Mouse (Mus musculus) layer of hippocampus, adult 9-11 months (tissue): ENCODE results near the gene Igfbp1.
"Not testable (repeated sequence)": the region's sequence is repeated elsewhere in the genome, so short reads cannot be mapped to it uniquely, and the experiment has no call there.

Source experiments
- DNase-seq: peaks from one replicate; pipeline ENCODE4 v3.0.0; 2022

The Igfbp1 gene

DNA sequence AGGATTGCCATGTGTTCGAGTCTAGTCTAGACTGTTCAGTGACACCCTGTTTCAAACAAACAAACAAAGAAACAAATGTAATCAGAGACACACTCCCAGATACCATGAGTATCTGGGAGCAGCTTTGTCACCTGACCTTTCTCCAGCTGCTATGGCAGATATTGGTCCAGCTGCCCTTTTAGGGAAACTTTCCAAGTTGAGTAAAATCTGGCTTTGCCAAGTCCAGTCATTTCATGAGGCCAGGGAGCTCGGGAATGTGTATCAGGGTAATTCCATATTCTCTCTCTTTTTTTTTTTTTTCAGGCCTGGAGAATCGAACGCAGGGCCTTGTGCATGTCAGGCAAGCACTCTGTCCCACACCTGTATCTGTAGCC is 2.3 kb upstream of the Igfbp1 start:
- DNase-seq = no peak

DNA sequence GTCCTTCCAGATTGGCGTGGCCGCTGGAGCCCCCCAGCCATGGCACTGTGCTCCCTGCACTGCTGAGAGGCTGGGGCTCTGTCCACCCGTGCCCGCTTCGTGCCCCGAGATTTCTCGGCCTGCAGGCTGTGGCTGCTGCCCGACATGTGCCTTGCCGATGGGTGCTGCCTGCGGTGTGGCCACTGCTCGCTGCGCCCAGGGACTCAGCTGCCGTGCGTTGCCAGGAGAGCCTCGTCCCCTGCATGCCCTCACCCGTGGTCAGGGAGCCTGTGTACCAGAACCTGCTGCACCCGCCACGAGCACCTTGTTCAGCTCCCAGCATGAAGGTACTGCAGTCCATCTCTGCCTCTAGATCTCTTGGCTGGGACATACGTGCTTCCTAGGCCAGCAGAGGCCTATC is 424 bp downstream of the Igfbp1 start:
- no peak for DNase-seq

DNA sequence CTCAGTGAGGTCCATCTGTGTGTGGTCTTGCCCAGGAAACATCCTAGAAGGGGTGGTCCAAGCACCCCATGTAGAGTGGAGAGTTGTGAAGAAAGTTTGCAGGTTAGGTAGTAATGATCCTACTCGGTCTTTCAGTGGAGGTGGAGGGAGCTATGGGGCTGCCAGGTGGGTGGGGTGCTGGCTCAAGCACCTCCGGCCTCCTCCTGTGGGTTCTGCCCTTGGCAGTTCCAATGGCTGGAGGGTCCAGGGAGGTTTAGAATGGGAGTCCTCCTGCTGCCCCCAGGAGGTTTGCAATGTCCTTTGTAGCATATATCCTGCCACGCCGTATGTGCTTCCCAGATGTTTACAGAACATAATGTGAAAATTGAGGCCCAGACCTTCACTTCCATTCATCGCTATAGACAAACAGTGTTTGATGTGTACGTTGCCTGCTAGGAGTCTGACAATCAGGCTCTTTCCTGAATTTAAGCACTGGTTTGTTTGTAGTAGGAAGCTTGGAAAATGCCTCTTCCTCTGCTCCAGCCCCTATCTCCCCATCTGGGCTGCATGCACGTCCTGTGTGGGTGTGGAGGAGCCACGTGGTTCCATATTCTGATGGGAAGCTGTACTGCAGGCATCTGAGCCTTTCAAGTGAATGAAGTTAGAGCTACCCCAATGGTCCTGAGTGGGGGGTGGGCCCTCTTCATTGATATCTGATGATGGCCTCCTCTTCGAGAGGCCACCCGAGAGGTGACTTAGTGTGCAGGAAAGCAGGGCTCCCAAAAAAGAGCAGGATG is 1.1 kb downstream of the Igfbp1 start:
- DNase-seq = no peak

DNA sequence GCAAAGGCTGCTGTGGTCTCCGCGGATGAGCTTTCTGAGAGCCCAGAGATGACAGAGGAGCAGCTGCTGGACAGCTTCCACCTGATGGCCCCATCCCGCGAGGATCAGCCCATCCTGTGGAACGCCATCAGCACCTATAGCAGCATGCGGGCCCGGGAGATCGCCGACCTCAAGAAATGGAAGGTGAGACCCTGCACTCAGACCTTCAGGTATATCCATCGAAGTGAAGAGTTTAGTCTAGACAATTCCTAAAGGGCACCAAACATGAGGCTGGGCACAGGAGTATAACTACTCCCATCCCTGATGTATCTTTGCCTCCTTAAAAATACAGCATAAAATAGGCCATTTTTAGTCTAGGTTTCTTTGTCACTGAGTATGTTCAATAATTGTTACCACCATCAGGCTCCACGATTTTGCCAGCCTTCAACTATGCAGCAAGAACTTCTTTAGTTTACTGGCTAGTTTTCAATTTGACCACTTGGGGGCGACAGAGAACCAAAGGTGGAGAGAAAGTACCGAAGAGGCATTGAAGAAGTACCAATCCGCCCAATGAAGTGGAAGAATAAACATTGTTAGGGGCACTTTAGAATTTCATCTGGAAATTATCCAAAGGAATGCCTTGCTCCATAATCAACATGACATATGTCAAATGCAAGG is 2.3 kb downstream of the Igfbp1 start:
- DNase-seq = no peak

DNA sequence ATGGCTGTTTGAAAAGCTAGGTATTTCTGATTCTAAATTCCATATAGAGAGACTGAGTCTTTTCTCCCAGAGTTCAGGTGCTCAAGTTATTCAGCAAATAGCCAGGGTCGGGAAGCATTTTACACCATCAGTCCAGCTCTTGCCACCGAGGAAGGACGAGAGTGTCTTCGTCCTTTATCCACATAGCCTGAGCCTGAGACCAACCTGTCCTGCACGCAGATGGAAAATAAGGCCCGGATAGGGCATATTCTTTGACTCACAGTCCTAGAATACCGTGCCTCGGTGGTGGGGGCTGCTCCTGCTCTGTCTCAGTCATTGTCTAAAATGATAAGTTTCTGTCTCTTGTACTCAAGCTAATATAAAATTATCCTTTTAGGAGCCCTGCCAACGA is 2.8 kb downstream of the Igfbp1 start:
- no peak for DNase-seq

DNA sequence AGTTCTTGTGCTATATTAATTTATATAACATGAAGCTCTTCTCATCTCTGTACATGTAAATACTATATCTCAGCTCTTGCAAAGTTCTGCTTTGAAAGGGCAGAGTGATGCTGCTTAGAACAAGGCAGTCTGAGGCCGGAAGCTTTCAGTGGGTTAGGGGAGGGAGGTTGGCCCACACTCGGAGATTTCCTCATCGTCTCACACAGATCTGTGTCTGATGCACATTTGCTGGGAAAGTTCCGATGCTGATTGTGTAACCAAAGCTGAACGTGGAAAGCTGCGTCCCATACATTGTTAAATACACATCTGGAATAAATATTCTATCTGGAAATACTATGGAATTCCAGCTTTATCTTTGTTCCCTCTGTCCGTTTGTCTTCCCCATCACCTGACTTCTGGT is 4.6 kb downstream of the Igfbp1 start:
- DNase-seq = no peak

DNA sequence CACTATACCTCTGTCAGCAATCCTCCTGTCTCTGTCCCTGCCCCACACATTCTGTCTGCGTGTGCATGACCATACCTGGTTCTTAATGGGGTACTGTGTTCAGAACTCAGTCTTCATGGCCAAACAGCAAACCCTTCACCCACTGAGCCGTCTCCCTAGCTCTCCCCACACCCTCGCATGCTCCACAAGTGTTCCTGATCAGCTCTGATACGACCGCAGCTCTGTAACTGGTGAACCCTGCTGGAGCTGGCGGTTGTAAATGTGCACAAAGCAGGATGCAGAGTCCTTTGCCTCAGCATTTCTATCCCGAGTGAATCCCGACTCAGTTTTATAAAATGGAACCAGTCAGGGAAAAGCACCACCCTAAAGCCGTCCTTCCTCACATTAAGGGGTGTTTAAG is 6.3 kb downstream of the Igfbp1 start:
- no peak for DNase-seq

DNA sequence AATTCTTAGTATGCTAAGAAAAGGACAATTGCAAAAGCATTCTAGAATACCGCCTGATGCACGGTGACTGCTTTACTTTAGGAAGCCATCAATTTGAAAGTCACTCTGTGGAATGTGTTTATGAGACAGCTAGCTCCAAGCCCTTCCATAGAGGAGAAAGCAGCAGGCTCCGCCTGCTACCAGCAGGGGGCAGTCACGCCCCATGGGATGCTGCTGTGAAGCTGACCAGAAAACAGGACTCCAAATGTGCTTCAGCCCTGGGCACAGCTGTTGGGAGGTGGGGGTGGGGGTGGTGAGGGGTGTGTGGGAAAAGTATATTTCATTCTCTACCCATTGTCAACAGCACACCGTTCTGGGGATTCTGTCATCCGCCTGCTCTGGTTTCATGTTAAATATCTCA is 12.8 kb downstream of the Igfbp1 start:
- peak; percentile 56 for DNase-seq

DNA sequence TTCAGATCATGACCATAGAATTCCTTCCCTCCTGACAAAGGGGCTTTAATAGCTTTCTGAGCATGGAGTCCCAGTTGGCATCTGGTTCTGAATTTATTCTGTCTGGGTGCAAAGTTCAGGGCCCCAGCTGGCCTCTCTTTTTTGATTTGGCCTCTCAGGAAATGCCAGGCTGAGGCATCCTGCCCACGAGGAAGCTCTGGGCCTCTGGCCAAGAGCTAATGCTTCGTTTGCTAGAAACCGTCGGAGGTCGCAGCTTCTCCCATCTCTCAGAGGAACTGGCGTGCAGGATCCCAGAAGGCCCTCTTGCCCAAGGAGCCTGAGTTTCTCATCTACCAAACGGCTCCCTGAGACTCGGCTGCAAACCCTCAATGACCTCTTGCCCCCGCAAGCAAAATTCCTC is 13.6 kb downstream of the Igfbp1 start:
- no peak for DNase-seq

DNA sequence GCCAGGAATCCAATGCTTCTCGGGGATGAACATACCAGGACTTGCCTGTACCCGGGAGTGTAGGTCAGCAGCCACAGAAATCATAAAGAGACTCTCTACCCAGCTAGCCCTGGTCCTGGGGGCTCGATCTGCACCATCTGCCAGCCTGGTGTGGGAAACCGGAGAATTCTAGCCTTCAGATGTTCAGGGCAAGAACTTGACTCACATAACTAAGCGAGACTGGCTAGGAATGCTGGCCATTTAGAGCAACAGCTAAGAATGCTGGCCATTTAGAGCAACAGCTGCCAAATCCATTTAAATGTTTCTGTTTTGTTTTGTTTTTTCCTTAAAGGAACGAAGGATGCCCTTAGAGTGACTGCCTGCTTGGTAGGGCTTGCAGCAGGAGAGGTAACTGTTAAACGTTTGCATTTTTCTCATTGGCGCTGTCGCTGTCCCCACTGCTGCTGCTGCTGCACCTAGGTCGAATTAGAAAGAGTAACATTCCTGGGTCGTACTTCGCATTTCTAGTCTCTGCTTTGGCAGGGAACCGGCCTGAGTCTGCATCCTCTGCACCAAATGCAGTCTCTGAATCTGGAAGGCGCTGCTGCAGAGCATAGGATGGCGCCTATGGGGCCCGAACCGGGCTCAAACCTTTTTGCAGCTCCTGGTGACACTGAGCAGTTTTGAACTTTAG is 14.7 kb downstream of the Igfbp1 start:
- DNase-seq = no peak

DNA sequence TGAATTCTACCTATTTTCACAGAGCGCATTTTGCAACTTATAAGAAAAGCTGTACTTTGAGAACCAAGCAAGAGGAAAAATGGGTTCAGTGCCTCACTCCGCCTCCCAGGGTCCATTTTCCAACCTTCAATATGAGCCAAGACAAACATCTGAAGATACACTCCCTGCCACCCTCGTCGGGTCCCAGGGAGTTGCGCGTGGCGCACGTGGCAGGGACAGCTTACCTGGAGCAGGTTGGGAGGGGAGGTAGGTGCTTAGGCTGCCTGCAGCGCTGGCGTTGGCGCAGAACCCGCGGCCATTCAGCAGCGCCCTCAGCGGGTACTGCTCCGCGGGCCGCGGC is 15.5 kb downstream of the Igfbp1 start:
- no peak for DNase-seq

DNA sequence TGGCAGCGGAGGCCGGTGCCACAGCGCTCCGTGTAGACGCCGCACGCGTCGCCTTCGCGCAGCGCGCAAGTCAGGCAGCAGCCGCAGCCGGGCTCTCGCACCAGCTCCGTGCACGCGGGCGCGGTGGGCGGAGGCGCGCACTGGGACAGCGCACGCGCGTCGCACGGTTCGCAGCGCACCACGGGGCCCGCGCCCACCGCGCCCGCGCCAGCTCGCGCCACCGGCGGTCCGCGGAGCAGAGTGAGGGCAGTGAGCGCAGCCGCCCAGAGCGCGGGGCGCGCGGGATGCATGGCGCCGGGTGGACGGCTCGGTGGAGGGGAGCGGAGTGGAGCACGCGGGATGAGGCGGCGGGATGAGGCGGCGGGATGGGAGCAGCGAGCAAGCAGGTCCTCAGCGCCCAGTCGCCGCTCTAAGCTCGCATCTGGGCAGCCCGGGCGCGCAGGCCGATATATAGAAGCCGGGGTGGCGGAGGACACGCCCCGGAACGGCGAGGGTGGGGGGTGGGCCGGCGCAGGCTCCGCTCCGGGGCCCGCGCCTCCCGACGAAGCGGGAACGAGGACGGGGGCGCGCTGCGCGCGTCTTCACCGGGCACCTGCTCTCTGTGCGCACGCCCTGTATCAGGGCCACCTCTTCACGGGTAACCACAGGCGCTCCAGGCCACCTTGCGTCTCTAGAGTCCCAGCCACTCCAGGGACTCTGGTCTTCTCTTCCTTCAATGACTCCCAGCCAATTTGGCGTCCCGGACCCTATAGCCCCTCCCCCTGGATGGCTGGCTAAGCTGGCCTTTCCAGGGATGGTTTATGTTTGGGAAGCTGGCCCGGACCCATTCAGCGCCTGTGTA is 16.1 kb downstream of the Igfbp1 start, which contains the start of gene Igfbp3:
Gene Igfbp3, minus strand, starts transcription at position 423 of the 841 bp plus-strand sequence.
- peak; percentile 82 for DNase-seq

DNA sequence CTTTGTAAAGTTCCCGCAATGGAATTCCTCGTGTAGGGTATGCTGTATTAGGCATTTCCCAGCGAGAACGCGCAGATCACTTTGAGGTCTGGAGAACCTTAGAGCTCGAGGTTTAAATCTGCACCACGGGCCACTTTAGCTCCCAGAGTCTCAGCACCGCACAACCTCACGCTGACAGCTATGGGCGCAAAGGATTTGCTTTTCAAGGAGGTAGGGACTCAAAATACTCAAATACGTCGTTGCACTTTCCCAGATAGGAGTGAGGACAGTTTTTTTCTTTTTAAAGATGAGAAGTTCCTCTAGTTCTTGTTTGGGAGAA is 16.7 kb downstream of the Igfbp1 start:
- DNase-seq = no peak

DNA sequence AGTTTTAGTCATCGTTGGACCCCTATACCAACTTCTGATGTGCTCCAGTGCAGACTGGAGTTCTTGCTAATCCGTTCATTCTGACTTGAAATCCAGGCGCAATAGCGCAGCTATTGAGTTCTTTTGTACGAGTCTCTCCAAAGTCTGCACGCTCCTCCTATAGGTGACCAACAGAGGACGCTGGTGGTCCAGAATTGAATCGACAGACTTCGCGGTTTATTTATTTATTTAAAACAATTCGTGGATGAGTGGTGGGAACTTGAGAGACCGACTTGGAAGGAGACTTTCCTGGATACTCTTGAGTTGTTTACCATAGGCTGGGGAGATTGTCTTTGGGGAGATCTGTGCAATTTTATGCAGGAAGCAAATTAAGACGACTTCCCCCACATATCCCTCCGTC is 17.2 kb downstream of the Igfbp1 start:
- DNase-seq = peak; percentile 55

DNA sequence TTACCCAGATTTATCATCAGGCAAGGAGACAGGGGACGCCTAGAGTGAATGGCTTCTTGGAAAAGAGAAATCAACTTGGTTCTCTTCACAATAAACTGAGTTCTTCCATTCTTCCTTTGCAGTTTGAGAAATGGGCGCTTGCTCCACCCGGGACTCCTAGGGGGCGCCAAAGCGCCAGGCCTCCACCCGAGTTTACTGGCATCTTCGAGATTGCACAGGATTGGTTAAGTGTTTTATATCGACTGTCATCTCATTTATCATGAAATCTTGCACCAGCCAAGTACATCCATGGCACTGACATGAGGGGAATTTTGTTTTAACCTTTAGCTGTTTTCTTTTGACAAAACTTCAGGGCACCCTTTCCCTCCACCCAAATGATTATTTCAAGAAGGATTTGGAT is 18.1 kb downstream of the Igfbp1 start:
- peak; percentile 42 for DNase-seq

DNA sequence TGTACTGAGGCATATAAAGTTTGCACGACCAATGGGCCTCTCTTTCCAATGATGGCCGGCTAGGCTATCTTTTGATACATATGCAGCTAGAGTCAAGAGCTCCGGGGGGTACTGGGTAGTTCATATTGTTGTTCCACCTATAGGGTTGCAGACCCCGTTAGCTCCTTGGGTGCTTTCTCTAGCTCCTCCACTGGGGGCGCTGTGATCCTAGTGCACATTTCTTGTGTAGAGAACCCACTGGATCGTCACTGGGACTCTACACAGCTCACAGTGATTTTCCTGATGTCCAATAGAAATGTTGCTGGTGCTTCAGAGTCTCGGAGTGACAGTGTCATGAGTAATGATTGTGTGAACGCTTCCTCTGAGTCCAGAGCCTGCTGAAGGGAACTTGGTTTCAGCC is 24.2 kb downstream of the Igfbp1 start:
- DNase-seq = not testable (repeated sequence)

DNA sequence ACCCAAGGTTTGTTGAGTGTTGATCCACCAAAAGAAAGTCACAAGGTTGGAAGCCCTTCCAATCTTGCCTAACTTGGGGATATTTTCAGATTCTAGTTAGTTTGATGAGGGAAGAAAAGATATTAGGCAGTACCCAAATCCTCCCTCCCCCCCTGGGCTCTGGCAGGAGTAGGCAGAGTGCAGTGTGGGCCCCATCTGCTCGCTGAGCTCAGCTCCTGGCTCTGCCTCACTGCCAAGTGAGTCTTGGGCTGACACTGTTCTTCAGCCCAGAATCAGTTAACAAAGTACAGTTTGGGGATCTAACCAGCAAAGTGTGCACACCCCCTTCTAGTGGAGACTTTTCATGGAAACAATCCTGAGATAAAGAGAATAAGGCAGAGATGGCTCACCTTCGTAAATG is 28.6 kb downstream of the Igfbp1 start:
- peak; percentile 83 for DNase-seq

DNA sequence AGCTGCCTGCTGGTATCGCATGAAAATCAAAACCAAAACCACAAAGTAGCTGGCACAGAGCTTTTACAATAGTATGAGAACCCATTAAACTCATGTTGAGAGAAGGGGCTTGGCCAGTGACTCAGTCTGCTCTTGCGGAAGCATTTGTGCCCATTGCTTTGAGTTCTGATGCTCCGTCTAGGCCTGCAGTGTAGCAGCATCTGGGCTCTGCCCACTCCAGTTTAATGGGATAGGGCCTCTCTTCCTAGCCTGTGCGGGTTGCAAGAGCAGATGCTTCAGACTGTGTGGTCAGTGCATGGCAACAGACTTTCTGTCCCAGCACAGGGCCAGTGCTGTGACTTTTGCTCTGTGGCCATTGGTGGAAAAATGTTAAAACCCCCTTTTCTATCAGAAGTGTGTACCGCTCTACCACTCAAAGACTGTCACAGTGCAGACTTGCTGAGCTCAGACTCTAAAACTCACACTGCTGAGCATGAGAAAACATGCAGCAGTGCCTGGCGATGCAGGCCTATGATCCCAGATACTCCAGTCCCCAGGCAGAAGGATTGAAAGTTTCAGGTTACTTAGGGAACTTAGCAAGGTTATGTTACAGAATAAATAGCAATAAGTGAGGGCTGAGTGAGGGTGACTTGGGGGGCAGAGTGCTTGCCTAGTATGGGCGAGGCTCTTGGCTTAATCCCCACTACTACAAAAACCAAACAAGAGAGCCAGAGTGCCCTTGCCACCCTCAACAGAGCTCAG is 29.4 kb downstream of the Igfbp1 start:
- no peak for DNase-seq

DNA sequence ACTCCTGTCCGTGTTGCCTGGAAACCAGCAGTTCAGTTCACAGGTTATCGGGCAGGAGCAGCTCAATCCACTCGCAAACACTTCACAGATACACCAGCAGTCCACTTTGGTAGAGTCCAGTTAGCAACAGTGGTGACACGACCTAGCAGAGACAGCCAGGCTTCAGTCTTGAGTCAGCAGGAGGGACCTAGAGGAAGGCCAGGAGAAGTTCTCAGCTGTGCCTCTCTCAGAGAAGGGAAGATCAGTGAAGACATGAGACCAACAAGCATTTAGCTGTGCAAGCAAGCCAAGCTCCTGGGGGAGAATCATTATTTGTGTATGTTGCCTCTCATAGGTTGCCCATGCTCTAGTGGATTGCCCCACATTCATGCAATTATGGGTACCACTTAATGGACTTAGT is 30.5 kb downstream of the Igfbp1 start:
- no peak for DNase-seq

DNA sequence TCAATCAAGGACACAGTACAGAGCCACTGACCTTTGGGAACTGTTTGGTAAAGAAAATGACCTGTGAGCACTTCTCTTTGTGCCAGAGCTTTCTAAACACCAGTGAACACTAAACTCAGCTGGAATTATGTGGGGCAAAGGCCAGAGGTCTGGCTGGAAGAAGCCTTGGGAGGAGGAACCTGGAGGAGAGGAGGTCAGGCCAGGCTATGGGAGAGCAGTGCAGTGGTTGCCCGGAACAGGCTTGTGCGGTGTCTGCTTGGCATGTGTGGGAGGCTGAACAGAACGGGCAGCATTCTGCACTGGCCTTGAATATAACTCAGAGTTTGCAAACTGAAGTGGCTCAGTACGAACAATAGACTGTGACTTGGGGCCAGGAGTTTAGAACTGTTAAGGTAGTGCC is 32.4 kb downstream of the Igfbp1 start:
- DNase-seq = no peak

DNA sequence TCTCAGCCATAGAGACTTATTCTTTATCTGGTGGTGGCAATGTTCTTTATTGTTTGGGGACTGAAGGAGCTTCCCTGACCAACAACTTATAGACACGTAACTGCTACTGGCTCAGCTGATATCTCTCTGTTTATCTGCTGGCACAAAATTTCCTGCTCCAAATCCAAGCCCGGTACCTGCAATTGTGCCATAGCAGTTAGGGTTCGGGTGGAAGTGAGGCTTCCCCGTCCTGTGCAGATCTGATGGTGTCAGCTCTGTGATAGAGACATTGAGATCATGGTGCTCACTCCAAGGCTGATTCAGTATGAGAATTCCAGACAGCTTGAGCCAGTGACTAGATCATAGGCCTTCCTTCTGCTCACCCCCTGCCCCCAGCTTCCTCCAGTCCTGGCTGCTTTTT is 34.4 kb downstream of the Igfbp1 start:
- no peak for DNase-seq

DNA sequence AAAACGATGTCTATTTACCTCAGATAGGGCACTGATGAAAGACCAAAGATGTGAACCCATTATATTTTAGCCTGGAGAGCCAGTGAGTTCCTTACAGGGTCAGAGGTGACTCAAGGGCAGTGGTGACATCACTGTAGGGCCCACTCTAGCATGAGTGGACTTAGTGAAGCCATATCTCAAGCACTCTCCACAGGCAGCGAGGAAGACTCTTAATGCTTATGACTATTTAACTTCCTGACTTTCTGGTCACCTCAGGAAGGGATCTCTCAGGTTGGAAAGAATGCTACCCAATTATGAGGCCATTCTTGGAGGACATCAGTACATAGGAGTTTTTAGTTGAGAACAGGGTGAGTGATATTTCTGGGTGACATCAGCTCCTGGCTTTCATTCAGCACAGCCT is 35.8 kb downstream of the Igfbp1 start:
- DNase-seq = no peak

DNA sequence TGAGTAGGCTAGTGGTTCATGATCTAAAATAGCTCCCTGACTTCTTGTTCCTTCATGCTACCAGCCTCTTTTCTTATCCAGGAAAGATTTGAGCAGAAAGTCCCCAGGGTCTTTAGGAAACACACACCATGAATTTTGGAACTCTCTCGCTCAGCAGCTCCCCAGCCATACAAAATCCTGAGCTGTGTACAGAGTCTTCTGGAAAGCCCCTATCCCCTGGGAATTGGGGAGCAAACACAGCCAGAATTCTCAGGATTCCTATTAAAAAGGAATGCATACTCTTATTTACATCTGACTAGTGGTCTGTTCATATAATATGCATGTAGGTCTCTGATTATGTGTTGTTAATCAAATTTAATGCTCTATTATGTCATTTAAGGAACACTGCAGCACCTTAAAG is 36.9 kb downstream of the Igfbp1 start:
- DNase-seq = no peak
